Mouse (Mus musculus) heart, adult 2 months (tissue): ENCODE measurements around the gene Mlxip. TPM values are rescaled to one million over a fixed set of nuclear protein-coding genes. Genes with fewer than 3 reads are reported as not detected.

Source experiments
- DNase-seq, 2 experiments: peaks; one replicate each; pipeline ENCODE4 v3.0.0; 2021
- H3K27ac ChIP-seq: fragments of 200-600 bp; 2 replicates; pipeline ENCODE4 v1.8.1; 2022
- H3K27me3 ChIP-seq: fragments of 200-500 bp; 2 replicates; pipeline ENCODE4 v1.6.1; 2012; ENCODE audit warnings: mild to moderate bottlenecking, low read length, inconsistent platforms, mixed read lengths; ENCODE audit not compliant: control insufficient read depth, insufficient read depth
- H3K36me3 ChIP-seq: fragments of 200-500 bp; 2 replicates; pipeline ENCODE4 v1.6.1; 2012; ENCODE audit warnings: low read length, inconsistent platforms; ENCODE audit not compliant: control insufficient read depth, insufficient read depth
- H3K4me1 ChIP-seq: fragments of 200-500 bp; 2 replicates; pipeline ENCODE4 v1.6.1; 2011; ENCODE audit warnings: low read length; ENCODE audit not compliant: control insufficient read depth, insufficient read depth
- H3K4me3 ChIP-seq: fragments of 200-600 bp; 2 replicates; pipeline ENCODE4 v1.8.1; 2022
- H3K79me2 ChIP-seq: fragments of 200-500 bp; replicated peaks from 2 replicates; pipeline ENCODE4 v1.6.1; 2012; ENCODE audit warnings: mild to moderate bottlenecking, inconsistent platforms, low read length, moderate library complexity, mixed read lengths; ENCODE audit not compliant: control insufficient read depth, insufficient read depth
- H3K9ac ChIP-seq: fragments of 200-500 bp; 2 replicates; pipeline ENCODE4 v1.6.1; 2012; ENCODE audit warnings: low read depth, mild to moderate bottlenecking, control low read depth, inconsistent platforms, low read length, mixed read lengths
- CTCF ChIP-seq: fragments of 200-600 bp; IDR thresholded peaks from 2 replicates; pipeline ENCODE4 v1.8.1; 2022; ENCODE audit warnings: antibody characterized with exemption, mild to moderate bottlenecking, moderate library complexity
- EP300 ChIP-seq: fragments of 200-500 bp; IDR thresholded peaks from 2 replicates; pipeline ENCODE4 v1.6.1; 2011; ENCODE audit warnings: low read depth, low read length, control low read depth; ENCODE audit not compliant: insufficient read depth
- POLR2A ChIP-seq: fragments of 200-500 bp; IDR thresholded peaks from 2 replicates; pipeline ENCODE4 v1.6.1; 2011; ENCODE audit warnings: mild to moderate bottlenecking, low read depth, low read length, control low read depth; ENCODE audit not compliant: insufficient read depth
- WGBS: fragments of 180-500 bp; shearing (Covaris S2); methylation state at CpG from one replicate; pipeline ENCODE4 v1.1.7; 2018; 5-methylcytosine and 5-hydroxymethylcytosine counted together
- intact Hi-C: fragments of 180-260 bp; cut with DNase I; formaldehyde crosslinking; loops from one replicate; pipeline ENCODE4 v1.15.1; 2025
- polyA plus RNA-seq: library from polyadenylated mRNA; depleted of rRNA; stranded (reverse); fragments of >200 nt; gene quantifications from 2 replicates; pipeline ENCODE4 v1.2.3, GENCODE M21; 2012
- total RNA-seq, 2 experiments: library from RNA; stranded (reverse); gene quantifications; 2 replicates each; pipeline ENCODE4 v1.2.3; 2021

The Mlxip gene
- total and polyA plus RNA-seq, 3 experiments, result 27.8 to 34.3 (median 27.9) TPM

GRCm38 (mm10) chr5:123397786-123398185 is 3.2 kb downstream of the Mlxip start:
- H3K79me2 ChIP-seq, result peaks cover 7% of the 10 kb centered on the region
- DNase-seq, result peak; percentile 71 to 74
- TF ChIP-seq POLR2A, result peak; percentile 73
- no peak for TF ChIP-seq CTCF
- TF ChIP-seq EP300, result peak; percentile 66
- peak overlapping the region; percentile 90 for H3K4me3 ChIP-seq
- peak overlapping the region; percentile 94 for H3K27ac ChIP-seq
- WGBS, result 20% methylated on average over 11 of the region's 11 CpGs
- H3K36me3 ChIP-seq, result peaks cover 24% of the 10 kb centered on the region
- intact Hi-C loops, result no loop called here
- H3K9ac ChIP-seq, result peak overlapping the region; percentile 54
- peaks cover 15% of the 10 kb centered on the region for H3K4me1 ChIP-seq
- H3K27me3 ChIP-seq, result no peaks in the 10 kb centered on the region

DNA sequence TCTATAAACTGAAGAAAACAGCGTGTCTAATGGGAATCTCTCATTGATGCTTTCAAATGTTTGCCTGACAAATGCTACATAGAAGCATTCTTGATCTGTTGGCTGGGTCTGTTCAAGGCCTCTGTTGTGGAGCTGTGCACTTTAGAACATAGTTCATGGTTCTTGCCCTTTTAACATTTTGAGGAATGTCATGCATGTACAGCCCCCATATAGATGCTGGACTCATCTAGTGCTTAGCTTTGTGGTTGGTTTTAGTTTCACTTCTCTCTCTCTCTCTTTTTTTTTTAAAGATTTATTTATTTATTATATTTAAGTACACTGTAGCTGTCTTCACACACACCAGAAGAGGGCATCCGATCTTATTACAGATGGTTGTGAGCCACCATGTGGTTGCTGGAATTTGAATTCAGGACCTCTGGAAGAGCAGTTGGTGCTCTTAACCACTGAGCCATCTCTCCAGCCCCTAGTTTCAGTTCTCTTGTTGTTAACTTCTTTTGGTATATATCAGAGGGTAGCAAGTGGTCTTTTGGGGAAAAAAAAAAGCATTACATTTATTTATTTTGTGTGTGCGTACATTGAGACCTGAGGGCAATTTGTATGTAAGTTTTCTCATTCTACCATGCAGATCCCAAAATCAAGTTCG is 4.4 kb downstream of the Mlxip start:
- no peak for TF ChIP-seq EP300
- no peak for TF ChIP-seq POLR2A
- 0 out of 2 replicates have a peak, but pooled peaks have one; percentile 3 for TF ChIP-seq CTCF
- Histone ChIP-seq H3K4me1 (peaks cover 15% of the 10 kb centered on the region), H3K27me3 (no peaks in the 10 kb centered on the region), H3K79me2 (peaks cover 7% of the 10 kb centered on the region), H3K27ac (no peak overlapping the region), H3K36me3 (peaks cover 21% of the 10 kb centered on the region), H3K4me3 (no peak overlapping the region), H3K9ac (no peak overlapping the region)
- intact Hi-C loops, result no loop called here
- no peak for DNase-seq
- WGBS, result 85% methylated on average over 4 of the region's 4 CpGs

- Histone ChIP-seq H3K27me3 (no peaks in the 10 kb centered on the region), H3K36me3 (peaks cover 25% of the 10 kb centered on the region), H3K4me1 (peaks cover 15% of the 10 kb centered on the region), H3K79me2 (peaks cover 2% of the 10 kb centered on the region; the same call in 1 of the 2 replicates), H3K27ac (no peak overlapping the region), H3K9ac (no peak overlapping the region), H3K4me3 (no peak overlapping the region)
- TF ChIP-seq EP300, result no peak
- TF ChIP-seq CTCF, result no peak
- no peak for TF ChIP-seq POLR2A
- WGBS, result 87% methylated on average over 3 of the region's 3 CpGs
- intact Hi-C loops, result no loop called here
- DNase-seq, result no peak
Observed at GRCm38 (mm10) chr5:123404480-123404879, 9.9 kb downstream of the Mlxip start.

DNA sequence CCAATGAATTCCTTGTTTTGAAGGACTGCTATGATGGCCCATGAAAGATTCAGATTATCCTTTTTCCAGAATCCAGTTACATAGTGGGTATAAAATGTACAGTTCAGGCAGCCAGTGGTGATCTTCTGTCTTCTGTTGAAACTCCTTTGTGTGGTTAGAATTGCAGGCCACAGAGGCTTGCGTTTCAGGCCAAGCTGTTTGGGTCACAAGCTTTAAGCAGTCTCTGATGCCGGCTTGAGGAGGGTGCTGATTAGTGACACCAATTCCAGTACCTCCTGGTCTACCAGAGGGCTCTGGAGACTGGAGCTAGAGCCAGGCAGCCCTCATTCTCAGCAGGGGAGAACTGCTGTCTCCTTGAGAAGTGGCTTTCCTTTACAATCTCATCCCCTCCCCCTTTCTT is 12.4 kb downstream of the Mlxip start:
- Histone ChIP-seq H3K36me3 (peaks cover 33% of the 10 kb centered on the region), H3K9ac (no peak overlapping the region), H3K4me3 (no peak overlapping the region), H3K27ac (no peak overlapping the region), H3K79me2 (peaks cover 2% of the 10 kb centered on the region; the same call in 1 of the 2 replicates), H3K4me1 (peaks cover 16% of the 10 kb centered on the region), H3K27me3 (no peaks in the 10 kb centered on the region)
- intact Hi-C loops, result no loop called here
- no peak for DNase-seq
- WGBS, result 58% methylated on average over 2 of the region's 2 CpGs
- no peak for TF ChIP-seq POLR2A
- no peak for TF ChIP-seq CTCF
- no peak for TF ChIP-seq EP300

GRCm38 (mm10) chr5:123408176-123408575 is 13.6 kb downstream of the Mlxip start:
- Histone ChIP-seq H3K36me3 (peaks cover 41% of the 10 kb centered on the region), H3K27ac (no peak overlapping the region), H3K9ac (no peak overlapping the region), H3K79me2 (peaks cover 2% of the 10 kb centered on the region; the same call in 1 of the 2 replicates), H3K4me3 (no peak overlapping the region), H3K27me3 (no peaks in the 10 kb centered on the region), H3K4me1 (peaks cover 20% of the 10 kb centered on the region)
- no peak for DNase-seq
- TF ChIP-seq POLR2A (no peak), EP300 (no peak), CTCF (no peak)
- 60% methylated on average over 3 of the region's 3 CpGs for WGBS
- intact Hi-C loops, result no loop called here

DNA sequence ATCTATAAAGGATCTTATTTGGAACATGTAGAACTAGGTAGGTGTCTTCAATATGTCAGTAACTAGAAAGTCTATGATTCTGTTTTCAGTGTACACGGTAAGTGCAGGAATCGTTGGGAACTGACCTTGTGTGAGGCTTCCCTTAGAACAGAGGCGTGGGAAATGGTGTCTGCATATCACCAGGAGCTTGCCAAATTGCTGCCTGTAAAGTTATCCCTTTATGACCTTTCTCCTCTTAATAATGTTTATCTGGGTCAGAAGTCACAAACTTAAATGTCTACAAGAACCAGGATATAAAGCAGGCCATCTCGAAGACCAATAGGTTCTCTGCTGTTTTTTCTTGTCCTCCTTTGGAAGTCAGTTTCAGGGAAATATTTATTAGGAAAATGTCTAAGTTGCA is 17.6 kb downstream of the Mlxip start:
- H3K4me3 ChIP-seq, result no peak overlapping the region
- H3K79me2 ChIP-seq, result peaks cover 7% of the 10 kb centered on the region
- DNase-seq, result no peak
- 19% methylated on average over 4 of the region's 4 CpGs for WGBS
- no peak overlapping the region for H3K9ac ChIP-seq
- no peaks in the 10 kb centered on the region for H3K27me3 ChIP-seq
- intact Hi-C loops, result no loop called here
- TF ChIP-seq POLR2A, result no peak
- no peak for TF ChIP-seq EP300
- TF ChIP-seq CTCF, result no peak
- H3K27ac ChIP-seq, result peak overlapping the region; percentile 75
- H3K4me1 ChIP-seq, result peaks cover 29% of the 10 kb centered on the region
- peaks cover 34% of the 10 kb centered on the region for H3K36me3 ChIP-seq
